Mouse (Mus musculus): ENCODE measurements at regions not wholly inside any gene's neighbourhood (a gene's known extent, or its start where the extent isn't known, plus 50 kb on each side); places are given as distances from the start of the nearest gene placed in this dataset.

GRCm38 (mm10) chr15:62871082-62871766 is 973.8 kb downstream of the Gsdmc2 start:
- no peak for DNase-seq

GRCm38 (mm10) chr15:62862574-62862973 is 982.4 kb downstream of the Gsdmc2 start:
- no peak for DNase-seq

- DNase-seq: no peak
Observed at GRCm38 (mm10) chr15:62861422-62861821, 983.6 kb downstream of the Gsdmc2 start.

GRCm38 (mm10) chr15:62849326-62849725 is 995.7 kb downstream of the Gsdmc2 start:
- DNase-seq: peak in 1 of 2 experiments; percentile 4

DNA sequence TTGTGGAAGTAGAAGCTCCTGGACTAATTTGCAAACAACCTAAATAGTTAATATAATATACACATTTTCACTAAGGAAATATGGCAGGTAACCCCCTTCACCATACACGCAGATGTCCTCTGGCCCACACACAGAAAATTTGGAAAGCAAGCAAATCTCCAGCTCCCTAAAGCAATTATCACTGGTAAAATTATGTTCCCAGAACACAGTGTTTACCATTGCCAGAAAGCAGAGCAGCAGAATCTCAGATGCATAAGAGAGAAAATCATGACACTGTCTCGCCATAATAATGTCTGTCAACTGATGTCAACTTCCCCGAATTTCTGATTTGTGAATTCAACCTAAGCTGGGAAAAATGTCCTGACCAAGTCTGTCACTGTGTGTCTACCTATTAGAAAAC is 999.1 kb downstream of the Gsdmc2 start:
- no peak for DNase-seq

DNA sequence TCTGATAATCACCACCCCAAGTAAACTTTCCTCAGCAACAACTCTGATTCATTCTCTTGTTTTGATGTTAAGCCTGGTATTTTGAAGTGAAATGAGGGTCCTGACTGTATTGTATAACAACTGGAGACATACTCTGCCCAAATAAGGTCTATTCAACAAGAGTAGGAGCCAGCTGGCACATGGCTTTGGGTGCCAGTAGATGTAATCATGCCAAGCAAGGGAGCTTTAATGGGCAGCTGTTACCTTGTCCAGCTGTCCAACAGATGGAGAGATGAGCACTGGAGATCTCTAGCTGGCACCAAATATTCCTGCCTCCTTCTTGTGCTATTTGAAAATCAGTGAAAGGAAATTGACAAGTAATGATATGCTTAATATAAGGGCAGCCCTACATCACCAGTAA is 1019.4 kb downstream of the Gsdmc2 start:
- DNase-seq: no peak

DNA sequence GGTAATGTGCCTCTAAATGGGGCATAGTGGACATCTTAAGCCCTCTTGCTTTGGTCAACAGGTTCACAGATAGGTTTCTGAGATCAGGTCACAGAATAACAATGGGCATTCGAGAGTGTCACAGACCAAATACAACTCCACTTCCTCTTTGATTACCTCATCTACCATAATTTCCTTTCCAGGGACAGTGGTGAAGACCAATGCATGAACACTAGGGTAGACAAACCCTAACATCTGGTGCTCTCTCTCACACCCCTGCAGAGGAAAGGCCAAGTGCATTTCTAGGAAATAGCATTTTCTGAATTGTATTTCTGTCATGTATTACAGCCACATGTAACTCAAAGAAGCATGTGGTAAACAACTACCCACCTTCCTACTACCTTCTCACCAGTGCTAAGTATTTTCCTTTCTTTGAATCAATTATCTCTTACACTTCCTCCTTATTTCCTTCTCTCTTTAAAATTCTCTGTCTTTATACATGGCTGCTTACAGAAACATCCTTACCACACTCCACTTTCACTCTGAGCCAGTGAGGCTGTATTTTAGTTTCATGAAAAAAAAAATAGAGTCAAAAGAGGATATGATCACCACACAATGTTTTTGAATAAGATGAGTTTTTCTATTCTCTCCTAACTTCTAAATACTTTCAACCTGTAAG is 1021.0 kb downstream of the Gsdmc2 start:
- DNase-seq: no peak

- no peak for DNase-seq
Observed at GRCm38 (mm10) chr15:62822305-62822704, 1022.7 kb downstream of the Gsdmc2 start.

DNA sequence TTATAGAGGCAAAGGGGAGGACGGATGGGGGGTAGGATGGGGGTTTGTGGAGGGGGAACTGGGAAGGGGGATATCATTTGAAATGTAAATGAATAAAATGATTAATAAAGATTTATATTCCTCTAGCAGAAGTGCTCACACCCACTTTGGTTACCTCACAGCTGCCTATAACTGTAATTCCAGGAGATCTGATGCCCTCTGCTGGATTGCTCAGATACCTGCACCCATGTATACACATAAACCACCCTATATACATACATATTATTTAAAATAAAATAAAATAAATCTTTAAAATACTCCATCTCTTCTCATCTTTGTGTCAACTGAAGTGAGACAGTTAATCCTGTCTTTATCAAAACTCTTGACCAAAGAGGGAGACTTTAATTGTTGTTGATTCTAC is 1031.9 kb downstream of the Gsdmc2 start:
- no peak for DNase-seq

GRCm38 (mm10) chr15:62812026-62812425 is 1033.0 kb downstream of the Gsdmc2 start:
- DNase-seq: no peak

- DNase-seq: no peak
Observed at GRCm38 (mm10) chr15:62809320-62809719, 1035.7 kb downstream of the Gsdmc2 start.

GRCm38 (mm10) chr15:62808087-62808808 is 1036.7 kb downstream of the Gsdmc2 start:
- no peak for DNase-seq

- no peak for DNase-seq
Observed at GRCm38 (mm10) chr15:62807364-62807763, 1037.6 kb downstream of the Gsdmc2 start.

GRCm38 (mm10) chr15:62802770-62803169 is 1042.2 kb downstream of the Gsdmc2 start:
- DNase-seq: no peak

- no peak for DNase-seq
Observed at GRCm38 (mm10) chr15:62798731-62799130, 1046.2 kb downstream of the Gsdmc2 start.

- DNase-seq: no peak
Observed at GRCm38 (mm10) chr15:62793569-62793968, 1051.4 kb downstream of the Gsdmc2 start.

DNA sequence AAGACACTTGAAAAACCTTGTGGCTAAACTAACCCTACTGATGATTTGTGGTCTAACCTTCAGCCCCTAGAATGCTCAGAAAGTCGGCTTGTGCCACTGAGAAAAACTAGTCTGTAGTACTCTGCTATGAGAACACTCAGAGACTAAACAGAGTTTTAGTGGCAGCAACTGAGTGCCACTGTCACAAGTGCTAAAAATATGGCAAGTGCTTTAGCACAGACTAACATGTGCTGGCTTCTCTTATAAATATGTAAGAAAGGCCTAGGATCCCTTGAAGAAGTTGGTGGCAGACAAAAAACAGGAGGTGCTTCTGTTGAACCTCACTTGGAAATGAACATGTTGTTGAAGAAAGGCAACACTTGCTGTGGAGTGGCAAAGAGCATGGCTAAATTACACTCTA is 1052.9 kb downstream of the Gsdmc2 start:
- DNase-seq: no peak

GRCm38 (mm10) chr15:62787753-62788152 is 1057.2 kb downstream of the Gsdmc2 start:
- no peak for DNase-seq

GRCm38 (mm10) chr15:62786315-62786714 is 1058.7 kb downstream of the Gsdmc2 start:
- DNase-seq: no peak

DNA sequence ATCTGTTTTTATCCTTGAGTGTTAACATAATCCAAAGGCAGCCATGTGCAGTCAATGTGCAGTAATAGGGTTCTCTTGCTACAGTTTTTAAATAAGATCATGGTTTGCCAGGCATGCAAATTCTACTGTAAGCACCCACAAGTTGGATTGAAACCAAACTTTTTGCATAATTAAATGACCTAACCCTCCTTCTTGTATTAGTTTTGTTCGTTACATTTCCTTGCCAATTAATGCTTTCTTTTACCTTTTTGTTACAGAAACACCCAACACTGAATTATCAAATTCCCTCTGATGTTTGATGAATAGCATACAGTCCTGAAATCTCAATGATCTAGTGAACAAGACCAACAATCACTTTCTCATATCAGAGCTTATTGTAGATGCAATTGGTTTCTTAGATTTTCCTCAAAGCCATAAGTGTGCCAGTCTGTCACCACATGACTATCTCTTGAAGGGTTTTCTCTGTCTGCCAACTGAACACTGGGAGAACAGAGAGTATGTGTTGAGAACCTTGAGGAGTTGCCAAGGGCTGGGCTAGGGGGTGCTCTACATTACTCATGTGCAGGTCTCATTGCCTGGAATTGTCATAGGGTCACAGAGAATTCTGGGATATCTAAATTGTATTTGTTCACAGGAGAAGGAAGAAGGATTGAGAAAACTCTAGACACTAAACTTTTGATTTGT is 1060.4 kb downstream of the Gsdmc2 start:
- no peak for DNase-seq

DNA sequence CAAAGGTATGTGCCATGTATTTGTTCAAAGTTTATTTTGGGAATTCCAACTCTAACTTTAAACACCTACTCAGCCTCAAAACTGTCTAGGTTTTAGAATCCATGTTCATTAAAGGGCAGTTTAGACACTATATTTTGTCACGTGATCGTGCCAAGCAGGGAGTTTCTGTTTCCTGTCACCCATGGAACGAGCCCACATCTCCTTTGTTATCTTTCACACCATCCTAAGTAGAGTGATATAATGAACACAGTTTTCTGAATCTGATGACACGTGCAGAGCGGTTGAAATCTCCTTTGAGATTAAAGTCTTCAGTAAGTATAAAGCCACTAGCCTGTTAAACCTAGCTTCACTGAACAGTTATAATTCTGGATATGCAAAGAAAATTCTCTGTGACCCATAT is 1066.1 kb downstream of the Gsdmc2 start:
- no peak for DNase-seq

DNA sequence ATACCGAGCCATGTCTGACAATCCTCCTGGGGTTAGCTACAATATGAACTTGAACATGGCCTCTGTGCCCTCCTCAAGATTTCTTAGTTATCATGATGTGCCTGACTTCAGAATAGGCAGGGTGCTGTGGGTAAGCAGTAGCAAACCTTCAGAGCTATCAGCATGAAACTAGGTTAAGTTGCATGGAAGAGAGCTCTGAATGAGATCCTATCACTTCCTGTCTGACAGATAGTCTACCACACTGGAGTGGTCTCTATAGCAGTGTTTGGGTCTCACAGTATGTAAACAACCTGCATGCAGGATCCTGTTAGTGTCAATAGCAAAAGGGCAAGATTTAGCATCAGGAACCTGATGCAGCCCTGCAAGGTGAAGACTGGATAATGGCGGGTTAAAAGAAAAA is 1092.3 kb downstream of the Gsdmc2 start:
- no peak for DNase-seq

- no peak for DNase-seq
Observed at GRCm38 (mm10) chr15:62743879-62744278, 1101.1 kb downstream of the Gsdmc2 start.

Measured in cerebellum, postnatal 25 days (tissue).